Mouse (Mus musculus): ENCODE measurements around the gene Ackr1. TPM values are rescaled to one million over a fixed set of nuclear protein-coding genes. Genes with fewer than 3 reads are reported as not detected.
A peak's percentile ranks its signal among the peaks of the same experiment; 100 is the strongest.

Gene Ackr1
- 0.60 and 1.8 TPM in 2 replicates for polyA plus RNA-seq (2015; fragmentation: Nextera tagmentation; extraction: Ambion mirVana)

DNA sequence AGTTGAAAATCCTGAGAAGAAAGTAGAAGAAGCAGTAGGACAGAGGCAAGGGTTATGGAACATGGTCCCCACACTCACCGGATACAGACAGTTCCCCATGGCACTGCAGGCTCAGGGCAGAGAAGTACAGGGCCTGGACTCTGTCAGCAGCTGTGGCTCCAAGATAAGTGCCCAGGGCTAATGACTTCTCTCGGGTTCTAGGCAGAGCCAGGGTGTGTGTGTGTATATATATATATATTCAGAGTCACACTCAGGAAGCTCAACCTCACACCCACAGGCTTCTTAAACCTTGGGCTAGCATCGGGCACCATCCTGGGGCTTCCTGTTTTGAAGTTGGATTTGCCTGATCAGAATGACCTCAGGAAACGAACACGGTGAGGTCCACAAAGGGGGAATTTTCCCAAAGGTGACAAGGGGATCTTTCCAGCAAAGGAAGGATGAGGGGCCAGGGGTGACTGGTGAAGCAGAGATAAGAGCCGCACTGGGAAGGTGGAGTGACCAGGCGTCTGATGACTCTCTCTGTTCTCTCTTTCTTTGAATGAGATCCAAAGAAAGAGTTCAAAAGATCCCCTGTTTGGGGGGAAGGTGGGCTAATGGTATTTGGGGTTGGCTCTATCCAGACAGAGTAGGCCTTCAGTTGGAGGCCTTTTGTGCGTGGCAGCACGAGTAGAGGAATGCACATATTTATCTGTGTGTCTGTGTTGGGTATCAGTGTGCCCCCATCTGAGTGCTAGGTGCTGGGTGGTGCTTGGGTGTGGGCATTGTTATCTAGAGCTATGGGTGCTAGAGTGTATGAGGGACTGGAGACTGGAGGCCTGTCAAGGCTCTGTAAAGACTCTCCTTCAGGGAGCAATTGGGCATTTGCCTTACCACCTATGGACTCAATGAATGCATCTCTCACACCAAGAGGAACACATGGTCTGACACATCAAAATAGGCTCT is at the start of gene Ackr1:
Gene Ackr1, minus strand, starts transcription at position 439 of the 942 bp plus-strand sequence.
- Histone ChIP-seq H3K27me3 (no peaks in the 10 kb centered on the region), H3K4me3 (no peak within 1 kb of the TSS), H3K9ac (no peak within 1 kb of the TSS), H3K9me3 (replicated peaks) (no peaks in the 10 kb centered on the region), H3K36me3 (no peaks in the 10 kb centered on the region), H3K4me1 (replicated peaks) (peaks cover 5% of the 10 kb centered on the region), H3K4me2 (no peak within 1 kb of the TSS), H3K27ac (no peak within 1 kb of the TSS)
- 39% methylated on average over 9 of the region's 9 CpGs for WGBS
- peak; percentile 34; the same call in 1 of the 2 replicates for ATAC-seq (replicated peaks; ENCODE audit: insufficient number of reproducible peaks, insufficient read depth, low FRiP score, low read depth)

DNA sequence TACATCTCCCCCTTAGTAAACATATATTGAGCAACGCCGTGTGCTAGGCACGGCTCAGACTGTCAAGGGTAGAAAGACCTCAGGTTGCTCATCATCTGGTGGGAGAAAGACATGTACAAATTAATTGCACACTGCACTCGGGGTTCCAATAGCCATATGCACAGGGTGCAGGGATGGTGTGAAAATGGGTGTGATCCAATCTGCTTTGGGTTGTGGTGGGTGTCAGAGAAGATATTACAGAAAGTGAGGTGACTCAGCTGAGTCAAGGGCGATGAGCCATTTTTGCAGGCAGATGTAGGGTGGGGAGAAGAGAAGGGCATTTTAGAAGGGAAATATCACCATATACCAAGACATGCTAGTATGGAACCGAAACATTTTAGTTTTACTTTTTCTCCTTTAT is 47.9 kb upstream of the Ackr1 start:
- H3K4me3 ChIP-seq: no peak overlapping the region
- H3K9me3 ChIP-seq (replicated peaks): no peaks in the 10 kb centered on the region
- H3K36me3 ChIP-seq: no peaks in the 10 kb centered on the region
- no peak overlapping the region for H3K9ac ChIP-seq
- no peak overlapping the region for H3K4me2 ChIP-seq
- no peak overlapping the region for H3K27ac ChIP-seq
- H3K27me3 ChIP-seq: no peaks in the 10 kb centered on the region
- no peak for ATAC-seq (replicated peaks; ENCODE audit: insufficient number of reproducible peaks, insufficient read depth, low FRiP score, low read depth)
- H3K4me1 ChIP-seq (replicated peaks): no peaks in the 10 kb centered on the region
- 86% methylated on average over 6 of the region's 6 CpGs for WGBS

DNA sequence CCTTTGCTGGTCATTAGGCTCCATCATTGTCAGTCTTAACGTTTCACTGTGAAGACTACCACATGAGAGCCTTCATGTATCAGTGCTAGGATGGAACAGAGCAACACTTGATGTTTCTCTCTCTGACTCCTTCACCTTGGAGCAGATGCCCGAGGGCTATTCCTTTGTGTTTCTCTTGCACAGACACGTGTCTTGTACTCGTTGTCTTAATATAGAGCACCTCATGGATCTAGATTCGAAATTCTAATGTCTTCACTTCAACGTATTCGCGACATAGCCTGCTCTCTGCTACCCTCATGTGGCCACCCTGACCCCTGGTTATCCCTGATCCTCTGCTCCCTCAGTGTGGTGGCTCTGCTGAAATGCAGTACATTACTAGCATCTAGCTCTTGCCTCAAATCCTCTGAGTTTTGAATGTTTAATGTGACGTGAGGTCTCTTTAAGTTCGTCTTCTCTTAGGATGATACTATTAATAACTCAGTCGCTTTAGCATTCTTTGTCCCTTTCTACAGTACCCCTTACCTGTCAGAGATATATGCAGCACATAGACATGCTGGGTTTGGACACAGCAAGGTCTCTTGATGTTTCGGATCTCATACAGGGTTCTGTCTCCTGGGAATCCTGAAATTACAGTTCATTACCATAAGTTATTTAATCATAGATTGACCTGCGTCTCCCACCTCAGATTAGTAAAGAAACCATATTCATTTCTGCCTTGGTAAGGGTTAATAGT is 44.0 kb upstream of the Ackr1 start:
- 25% methylated on average over 13 of the region's 13 CpGs for WGBS

GRCm38 (mm10) chr1:173374020-173374419 is 40.5 kb upstream of the Ackr1 start:
- no peak overlapping the region for H3K9ac ChIP-seq
- no peak for ATAC-seq (replicated peaks; ENCODE audit: insufficient number of reproducible peaks, insufficient read depth, low FRiP score, low read depth)
- 70% methylated on average over 7 of the region's 7 CpGs for WGBS
- no peaks in the 10 kb centered on the region for H3K9me3 ChIP-seq (replicated peaks)
- H3K4me1 ChIP-seq (replicated peaks): no peaks in the 10 kb centered on the region
- no peak overlapping the region for H3K4me3 ChIP-seq
- no peaks in the 10 kb centered on the region for H3K36me3 ChIP-seq
- H3K27me3 ChIP-seq: peaks cover 7% of the 10 kb centered on the region
- no peak overlapping the region for H3K27ac ChIP-seq
- H3K4me2 ChIP-seq: no peak overlapping the region

More for the DNA sequence above, 44.0 kb upstream of the Ackr1 start:
- Histone ChIP-seq H3K9ac (no peak overlapping the region), H3K27me3 (no peaks in the 10 kb centered on the region), H3K36me3 (no peaks in the 10 kb centered on the region), H3K4me2 (no peak overlapping the region), H3K4me3 (no peak overlapping the region), H3K4me1 (replicated peaks) (no peaks in the 10 kb centered on the region), H3K27ac (no peak overlapping the region), H3K9me3 (replicated peaks) (no peaks in the 10 kb centered on the region)
- no peak for ATAC-seq (replicated peaks; ENCODE audit: insufficient number of reproducible peaks, insufficient read depth, low FRiP score, low read depth)

DNA sequence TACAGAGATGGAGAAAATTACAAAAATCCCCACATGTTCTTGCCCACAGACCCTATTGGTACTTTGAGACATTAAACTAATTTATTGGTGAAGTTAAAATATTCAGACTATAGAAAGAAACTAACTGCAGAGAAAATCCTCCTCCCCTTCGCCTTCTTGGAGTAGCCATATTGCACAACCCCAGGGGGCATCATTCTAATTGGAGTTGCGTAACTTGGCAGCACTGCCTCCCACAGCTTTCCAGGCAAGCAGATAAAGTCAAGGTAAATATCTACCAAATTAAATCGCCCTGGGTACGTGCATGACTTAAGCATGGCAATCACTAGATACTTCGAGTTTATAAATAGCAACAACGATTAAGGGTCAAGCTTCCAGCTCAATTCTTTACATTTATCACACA is 38.0 kb upstream of the Ackr1 start:
- no peak overlapping the region for H3K4me2 ChIP-seq
- WGBS: 66% methylated on average over 6 of the region's 6 CpGs
- ATAC-seq (replicated peaks; ENCODE audit: insufficient number of reproducible peaks, insufficient read depth, low FRiP score, low read depth): no peak
- H3K4me1 ChIP-seq (replicated peaks): peaks cover 13% of the 10 kb centered on the region
- no peak overlapping the region for H3K9ac ChIP-seq
- no peak overlapping the region for H3K4me3 ChIP-seq
- no peaks in the 10 kb centered on the region for H3K36me3 ChIP-seq
- H3K9me3 ChIP-seq (replicated peaks): no peaks in the 10 kb centered on the region
- H3K27ac ChIP-seq: no peak overlapping the region
- peaks cover 30% of the 10 kb centered on the region for H3K27me3 ChIP-seq

DNA sequence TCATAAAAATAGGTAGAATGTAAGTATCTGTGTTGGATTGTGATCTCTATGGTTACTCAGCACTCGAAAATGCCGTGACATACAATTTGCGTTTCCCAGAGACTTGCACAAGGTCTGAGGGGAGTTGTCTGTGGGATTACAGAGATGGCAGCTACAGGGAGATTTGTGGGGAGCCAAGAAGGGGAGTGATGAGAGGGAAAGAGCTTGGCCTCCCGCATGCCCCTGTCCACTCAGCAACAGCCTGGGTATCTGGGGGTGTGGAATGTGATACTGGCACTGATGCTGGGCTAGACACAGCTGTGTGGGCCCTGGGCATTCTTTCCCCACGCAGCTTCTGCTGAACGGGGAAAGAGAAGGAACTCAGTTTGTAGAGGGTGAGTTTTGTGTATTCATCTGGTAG is 36.9 kb upstream of the Ackr1 start:
- H3K4me2 ChIP-seq: no peak overlapping the region
- WGBS: 62% methylated on average over 6 of the region's 6 CpGs
- H3K27me3 ChIP-seq: peaks cover 41% of the 10 kb centered on the region
- H3K4me3 ChIP-seq: no peak overlapping the region
- H3K9ac ChIP-seq: no peak overlapping the region
- no peaks in the 10 kb centered on the region for H3K9me3 ChIP-seq (replicated peaks)
- ATAC-seq (replicated peaks; ENCODE audit: insufficient number of reproducible peaks, insufficient read depth, low FRiP score, low read depth): no peak
- H3K27ac ChIP-seq: no peak overlapping the region
- peaks cover 18% of the 10 kb centered on the region for H3K4me1 ChIP-seq (replicated peaks)
- no peaks in the 10 kb centered on the region for H3K36me3 ChIP-seq

DNA sequence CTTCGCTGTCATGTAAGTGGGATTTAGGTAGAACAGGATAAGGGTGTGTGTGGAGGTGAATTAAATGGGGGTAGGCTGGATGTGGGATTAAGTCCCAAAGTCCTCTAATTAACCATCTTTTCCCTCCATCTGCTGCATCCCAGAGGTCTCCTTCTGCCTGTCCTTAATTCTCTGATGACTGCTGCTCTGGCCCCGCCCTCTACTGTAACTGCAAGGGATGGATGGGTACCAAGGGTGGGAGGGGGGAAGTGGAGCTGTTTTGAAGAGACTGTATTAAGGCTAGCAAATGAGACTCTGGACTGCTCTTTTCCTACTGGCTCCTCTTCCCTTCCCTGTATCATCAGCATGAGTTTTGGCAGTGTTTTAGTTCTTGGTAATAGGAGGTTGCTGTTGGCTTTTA is 36.1 kb upstream of the Ackr1 start:
- H3K4me1 ChIP-seq (replicated peaks): peaks cover 18% of the 10 kb centered on the region
- no peak overlapping the region for H3K27ac ChIP-seq
- whole genome bisulfite sequencing: 68% methylated on average over 2 of the region's 2 CpGs
- ATAC-seq (replicated peaks; ENCODE audit: insufficient number of reproducible peaks, insufficient read depth, low FRiP score, low read depth): no peak
- H3K27me3 ChIP-seq: peaks cover 49% of the 10 kb centered on the region
- H3K4me2 ChIP-seq: no peak overlapping the region
- no peak overlapping the region for H3K4me3 ChIP-seq
- no peaks in the 10 kb centered on the region for H3K9me3 ChIP-seq (replicated peaks)
- H3K36me3 ChIP-seq: no peaks in the 10 kb centered on the region
- no peak overlapping the region for H3K9ac ChIP-seq

- H3K4me2 ChIP-seq: peak within 1 kb of the TSS; percentile 87
- under 1% methylated on average over 46 of the region's 46 CpGs for WGBS
- H3K9me3 ChIP-seq (replicated peaks): no peaks in the 10 kb centered on the region
- no peaks in the 10 kb centered on the region for H3K36me3 ChIP-seq
- H3K27ac ChIP-seq: no peak within 1 kb of the TSS
- H3K4me3 ChIP-seq: peak within 1 kb of the TSS; percentile 52
- ATAC-seq (replicated peaks; ENCODE audit: insufficient number of reproducible peaks, insufficient read depth, low FRiP score, low read depth): peak; percentile 29; the same call in 1 of the 2 replicates
- peak within 1 kb of the TSS; percentile 42; the same call in 1 of the 2 replicates for H3K9ac ChIP-seq
- peaks cover 50% of the 10 kb centered on the region for H3K27me3 ChIP-seq
- H3K4me1 ChIP-seq (replicated peaks): peaks cover 18% of the 10 kb centered on the region
These were observed 34.0 kb upstream of the Ackr1 start, which contains the start of gene Cadm3 for GRCm38 (mm10) chr1:173367356-173368046. Gene Cadm3, minus strand, starts transcription at chr1:173367695.

DNA sequence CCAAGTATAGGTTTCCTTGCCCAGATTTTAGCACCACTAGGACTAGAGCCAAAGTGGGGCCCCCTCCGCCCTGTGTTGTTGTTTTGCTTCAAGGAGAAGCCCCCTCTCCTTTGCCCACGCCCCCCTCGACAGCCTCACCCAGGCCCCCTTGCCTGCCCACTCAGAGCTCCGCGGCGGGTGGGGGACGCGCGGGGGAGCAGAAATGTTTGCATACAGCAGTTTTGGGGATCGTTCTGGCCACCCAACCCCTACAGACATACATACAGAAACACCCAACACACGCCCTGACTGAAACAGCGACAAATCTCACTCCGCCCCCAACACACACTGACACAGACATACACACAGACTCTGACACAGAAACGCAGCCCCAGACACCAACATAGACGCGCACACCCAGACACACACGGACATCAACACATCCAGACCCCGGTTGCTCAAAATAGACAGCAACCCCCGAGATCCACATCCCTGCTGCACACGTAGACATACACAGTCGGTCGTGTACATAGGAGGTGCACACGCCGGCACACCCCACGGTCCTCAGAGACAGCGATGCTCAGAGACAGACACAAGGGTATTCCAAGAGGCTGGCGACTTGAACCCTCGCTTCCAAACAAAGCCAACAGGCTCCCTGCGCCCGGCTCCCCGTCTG is 33.3 kb upstream of the Ackr1 start:
- Histone ChIP-seq H3K4me1 (replicated peaks) (peaks cover 18% of the 10 kb centered on the region), H3K36me3 (no peaks in the 10 kb centered on the region), H3K27me3 (peaks cover 50% of the 10 kb centered on the region), H3K27ac (no peak overlapping the region), H3K4me3 (peak overlapping the region; percentile 52), H3K4me2 (peak overlapping the region; percentile 87), H3K9me3 (replicated peaks) (no peaks in the 10 kb centered on the region), H3K9ac (peak overlapping the region; percentile 42; the same call in 1 of the 2 replicates)
- ATAC-seq (replicated peaks; ENCODE audit: insufficient number of reproducible peaks, insufficient read depth, low FRiP score, low read depth): no peak
- under 1% methylated on average over 31 of the region's 31 CpGs for WGBS

GRCm38 (mm10) chr1:173365970-173366409 is 32.4 kb upstream of the Ackr1 start:
- peaks cover 18% of the 10 kb centered on the region for H3K4me1 ChIP-seq (replicated peaks)
- no peak for ATAC-seq (replicated peaks; ENCODE audit: insufficient number of reproducible peaks, insufficient read depth, low FRiP score, low read depth)
- H3K27me3 ChIP-seq: peaks cover 50% of the 10 kb centered on the region
- H3K36me3 ChIP-seq: no peaks in the 10 kb centered on the region
- no peak overlapping the region for H3K27ac ChIP-seq
- no peak overlapping the region for H3K4me2 ChIP-seq
- WGBS: 1% methylated on average over 13 of the region's 13 CpGs
- H3K9me3 ChIP-seq (replicated peaks): no peaks in the 10 kb centered on the region
- H3K9ac ChIP-seq: no peak overlapping the region
- H3K4me3 ChIP-seq: no peak overlapping the region
